Mouse (Mus musculus) forebrain, postnatal 0 days (tissue): Measurements from ENCODE around the gene Calm2. TPM values are rescaled to one million over a fixed set of nuclear protein-coding genes. Genes with fewer than 3 reads are reported as not detected.

Experiments
- ATAC-seq: fragments of 200-750 bp; cut with Nextera tagmentation; 2 replicates; pipeline ENCODE4 v1.8.0; 2017; ENCODE audit warnings: mild to moderate bottlenecking, moderate library complexity
- DNase-seq: peaks from one replicate; pipeline ENCODE4 v3.0.0-alpha.2; 2015
- H3K27ac ChIP-seq: fragments of 300-500 bp; sonication (generic); 2 replicates; pipeline ENCODE4 v1.5.1; 2014; ENCODE audit warnings: low read depth, mild to moderate bottlenecking, antibody characterized with exemption, low read length, moderate library complexity, mixed read lengths
- H3K27me3 ChIP-seq: fragments of 300-500 bp; sonication (generic); 2 replicates; pipeline ENCODE4 v1.6.1; 2014; ENCODE audit warnings: mild to moderate bottlenecking, low read length, mixed read lengths; ENCODE audit not compliant: insufficient read depth
- H3K36me3 ChIP-seq: fragments of 300-500 bp; sonication (generic); 2 replicates; pipeline ENCODE4 v1.6.1; 2014; ENCODE audit warnings: mild to moderate bottlenecking, moderate library complexity; ENCODE audit not compliant: insufficient read depth
- H3K4me1 ChIP-seq: fragments of 300-500 bp; sonication (generic); 2 replicates; pipeline ENCODE4 v1.6.1; 2014; ENCODE audit warnings: antibody characterized with exemption; ENCODE audit not compliant: insufficient read depth
- H3K4me2 ChIP-seq: fragments of 300-500 bp; sonication (generic); 2 replicates; pipeline ENCODE4 v1.6.1; 2014; ENCODE audit warnings: low read depth, mild to moderate bottlenecking, moderate library complexity
- H3K4me3 ChIP-seq: fragments of 300-500 bp; sonication (generic); 2 replicates; pipeline ENCODE4 v1.5.1; 2014; ENCODE audit warnings: low read depth, low read length, mixed read lengths
- H3K9ac ChIP-seq: fragments of 300-500 bp; sonication (generic); 2 replicates; pipeline ENCODE4 v1.6.1; 2014; ENCODE audit warnings: mild to moderate bottlenecking
- H3K9me3 ChIP-seq: fragments of 300-500 bp; sonication (generic); 2 replicates; pipeline ENCODE4 v1.6.1; 2016; ENCODE audit warnings: low read length
- CTCF ChIP-seq: sonication (generic); IDR thresholded peaks from 2 replicates; pipeline ENCODE4 v1.5.1; 2016; ENCODE audit warnings: antibody characterized with exemption, control low read depth, low read depth
- WGBS: fragments of 180-500 bp; shearing (Covaris S2); extraction: QIAGEN DNeasy Blood & Tissue Kit; methylation state at CpG from one replicate; pipeline ENCODE4 v1.1.7; 2014; 5-methylcytosine and 5-hydroxymethylcytosine counted together
- polyA plus RNA-seq: library from polyadenylated mRNA; unstranded; fragments of >200 nt; fragmentation: Nextera tagmentation; extraction: Ambion mirVana; gene quantifications from 2 replicates; pipeline ENCODE4 v1.2.1, GENCODE M21; 2015
- total RNA-seq: library from RNA; depleted of rRNA; stranded (reverse); fragments of >200 nt; gene quantifications from 2 replicates; pipeline ENCODE4 v1.2.3, GENCODE M21; 2014; rRNA removed

The Calm2 gene
- total and polyA plus RNA-seq, 2 experiments from 2014 or later: 1,563 to 3,264 TPM

- no peak overlapping the region for H3K27ac ChIP-seq
- H3K4me1 ChIP-seq: no peaks in the 10 kb centered on the region
- H3K9ac ChIP-seq: no peak overlapping the region
- DNase-seq (no peak), ATAC-seq (no peak)
- no peak overlapping the region for H3K4me2 ChIP-seq
- WGBS: 83% methylated on average over 4 of the region's 4 CpGs
- H3K27me3 ChIP-seq: no peaks in the 10 kb centered on the region
- H3K36me3 ChIP-seq: no peaks in the 10 kb centered on the region
- H3K9me3 ChIP-seq: no peaks in the 10 kb centered on the region
- no peak overlapping the region for H3K4me3 ChIP-seq
- TF ChIP-seq CTCF: no peak
Measured at GRCm38 (mm10) chr17:87403462-87403861, 43.3 kb downstream of the Calm2 start.

GRCm38 (mm10) chr17:87402444-87402843 lies 44.3 kb downstream of the Calm2 start:
- Histone ChIP-seq H3K36me3 (no peaks in the 10 kb centered on the region), H3K4me1 (no peaks in the 10 kb centered on the region), H3K4me3 (no peak overlapping the region), H3K27ac (no peak overlapping the region), H3K4me2 (no peak overlapping the region), H3K9me3 (no peaks in the 10 kb centered on the region), H3K27me3 (no peaks in the 10 kb centered on the region), H3K9ac (no peak overlapping the region)
- no peak for TF ChIP-seq CTCF
- 92% methylated on average over 11 of the region's 11 CpGs for WGBS
- DNase-seq (no peak), ATAC-seq (no peak)

GRCm38 (mm10) chr17:87397088-87397487 lies 49.6 kb downstream of the Calm2 start:
- no peak for ATAC-seq
- WGBS: 84% methylated on average over 11 of the region's 11 CpGs
- Histone ChIP-seq H3K4me3 (no peak overlapping the region), H3K9me3 (no peaks in the 10 kb centered on the region), H3K27me3 (no peaks in the 10 kb centered on the region), H3K36me3 (no peaks in the 10 kb centered on the region), H3K9ac (no peak overlapping the region), H3K4me1 (no peaks in the 10 kb centered on the region), H3K27ac (no peak overlapping the region), H3K4me2 (no peak overlapping the region)
- no peak for DNase-seq
- no peak for TF ChIP-seq CTCF

GRCm38 (mm10) chr17:87391242-87391641 lies 55.5 kb downstream of the Calm2 start:
- no peak overlapping the region for H3K4me2 ChIP-seq
- 33% methylated on average over 7 of the region's 7 CpGs for WGBS
- peak overlapping the region; percentile 29; the same call in 1 of the 2 replicates for H3K27ac ChIP-seq
- no peaks in the 10 kb centered on the region for H3K4me1 ChIP-seq
- no peaks in the 10 kb centered on the region for H3K36me3 ChIP-seq
- DNase-seq (peak; percentile 71), ATAC-seq (peak; percentile 89)
- H3K9me3 ChIP-seq: no peaks in the 10 kb centered on the region
- H3K9ac ChIP-seq: no peak overlapping the region
- no peak for TF ChIP-seq CTCF
- no peak overlapping the region for H3K4me3 ChIP-seq
- H3K27me3 ChIP-seq: no peaks in the 10 kb centered on the region

- Histone ChIP-seq H3K9ac (no peak overlapping the region), H3K4me2 (no peak overlapping the region), H3K4me1 (no peaks in the 10 kb centered on the region), H3K36me3 (no peaks in the 10 kb centered on the region), H3K27ac (no peak overlapping the region), H3K27me3 (no peaks in the 10 kb centered on the region), H3K4me3 (no peak overlapping the region), H3K9me3 (no peaks in the 10 kb centered on the region)
- DNase-seq (peak; percentile 52), ATAC-seq (peak; percentile 44; the same call in 1 of the 2 replicates)
- WGBS: 18% methylated on average over 5 of the region's 5 CpGs
- no peak for TF ChIP-seq CTCF
Measured at GRCm38 (mm10) chr17:87387068-87387467, 59.7 kb downstream of the Calm2 start.

- no peak overlapping the region for H3K9ac ChIP-seq
- no peak overlapping the region for H3K4me3 ChIP-seq
- DNase-seq: no peak
- H3K4me2 ChIP-seq: no peak overlapping the region
- H3K27me3 ChIP-seq: no peaks in the 10 kb centered on the region
- H3K4me1 ChIP-seq: no peaks in the 10 kb centered on the region
- TF ChIP-seq CTCF: no peak
- no peaks in the 10 kb centered on the region for H3K36me3 ChIP-seq
- H3K9me3 ChIP-seq: no peaks in the 10 kb centered on the region
- no peak overlapping the region for H3K27ac ChIP-seq
- WGBS: 87% methylated on average over 3 of the region's 3 CpGs
- no peak for ATAC-seq
Measured at GRCm38 (mm10) chr17:87385835-87386234, 60.9 kb downstream of the Calm2 start.

Other genes with a start within 250 kb of the Calm2 start
- gene Mcfd2, start 181.0 kb downstream of the Calm2 start, total RNA-seq: 35.0 and 42.5 TPM in 2 replicates
- gene Mcfd2, start 181.0 kb downstream of the Calm2 start, polyA plus RNA-seq: 37.9 and 40.7 TPM in 2 replicates
- gene Ttc7, start 164.0 kb downstream of the Calm2 start, total RNA-seq: 6.1 and 6.4 TPM in 2 replicates
- 7.0 and 7.5 TPM in 2 replicates for gene Ttc7, start 164.0 kb downstream of the Calm2 start, polyA plus RNA-seq
- not detected in 2 replicates for gene Stpg4, start 19.2 kb downstream of the Calm2 start, total RNA-seq
- gene Stpg4, start 19.2 kb downstream of the Calm2 start, polyA plus RNA-seq: not detected in 2 replicates
- gene Epcam, start 189.0 kb upstream of the Calm2 start, total RNA-seq: 0.69 and 1.6 TPM in 2 replicates
- 1.6 and 1.9 TPM in 2 replicates for gene Epcam, start 189.0 kb upstream of the Calm2 start, polyA plus RNA-seq
- gene Msh2, start 225.4 kb upstream of the Calm2 start, total RNA-seq: 31.1 and 33.5 TPM in 2 replicates
- 36.0 and 41.5 TPM in 2 replicates for gene Msh2, start 225.4 kb upstream of the Calm2 start, polyA plus RNA-seq